Mouse (Mus musculus) thymus, adult 2 months (tissue): ENCODE results near the gene Opn3. TPM values are rescaled to one million over a fixed set of nuclear protein-coding genes. Genes with fewer than 3 reads are reported as not detected.

ENCODE experiments used
- DNase-seq: peaks from one replicate; pipeline ENCODE4 v3.0.0; 2021
- H3K27ac ChIP-seq: fragments of 200-500 bp; 2 replicates; pipeline ENCODE4 v1.5.1; 2012; ENCODE audit warnings: low read length, control low read depth; ENCODE audit not compliant: control insufficient read depth, insufficient read depth
- H3K27me3 ChIP-seq: fragments of 200-500 bp; 2 replicates; pipeline ENCODE4 v1.6.1; 2012; ENCODE audit warnings: mild to moderate bottlenecking, low read length, moderate library complexity, mixed read lengths; ENCODE audit not compliant: control insufficient read depth, insufficient read depth
- H3K36me3 ChIP-seq: fragments of 200-500 bp; 2 replicates; pipeline ENCODE4 v1.6.1; 2012; ENCODE audit warnings: mild to moderate bottlenecking, low read length, moderate library complexity; ENCODE audit not compliant: control insufficient read depth, insufficient read depth
- H3K4me1 ChIP-seq: fragments of 200-500 bp; replicated peaks from 2 replicates; pipeline ENCODE4 v1.6.1; 2012; ENCODE audit warnings: low read length; ENCODE audit not compliant: control insufficient read depth, insufficient read depth
- H3K4me3 ChIP-seq: fragments of 200-500 bp; 2 replicates; pipeline ENCODE4 v1.5.1; 2012; ENCODE audit warnings: mild to moderate bottlenecking, low read length, control low read depth, moderate library complexity; ENCODE audit not compliant: control insufficient read depth, insufficient read depth
- CTCF ChIP-seq: fragments of 200-500 bp; IDR thresholded peaks from 2 replicates; pipeline ENCODE4 v1.5.1; 2012; ENCODE audit warnings: mild to moderate bottlenecking, control low read depth, low read length, moderate library complexity, borderline replicate concordance; ENCODE audit not compliant: control insufficient read depth, poor library complexity, insufficient read depth; ENCODE audit errors: extremely low read depth
- POLR2A ChIP-seq: fragments of 200-500 bp; IDR thresholded peaks from 2 replicates; pipeline ENCODE4 v1.6.1; 2012; ENCODE audit warnings: mild to moderate bottlenecking, low read length, control low read depth, moderate library complexity; ENCODE audit not compliant: control insufficient read depth, poor library complexity, insufficient read depth; ENCODE audit errors: extremely low read depth
- whole genome bisulfite sequencing: fragments of 180-500 bp; shearing (Covaris S2); methylation state at CpG from one replicate; pipeline ENCODE4 v1.1.7; 2018; 5-methylcytosine and 5-hydroxymethylcytosine counted together
- polyA plus RNA-seq: library from polyadenylated mRNA; depleted of rRNA; stranded (reverse); fragments of >200 nt; gene quantifications from 2 replicates; pipeline ENCODE4 v1.2.3, GENCODE M21; 2012; rRNA removed

Gene Opn3
- polyA plus RNA-seq, 1 experiment: 5.3 TPM

GRCm38 (mm10) chr1:175625990-175626692 is 66.4 kb downstream of the Opn3 start:
- 13% methylated on average over 1 of the region's 1 CpGs for WGBS
- no peak overlapping the region for H3K4me3 ChIP-seq
- no peaks in the 10 kb centered on the region for H3K27me3 ChIP-seq
- TF ChIP-seq POLR2A: no peak
- TF ChIP-seq CTCF: no peak
- DNase-seq: peak; percentile 43
- H3K27ac ChIP-seq: no peak overlapping the region; the same call in 1 of the 2 replicates
- H3K4me1 ChIP-seq: peaks cover 6% of the 10 kb centered on the region; the same call in 1 of the 2 replicates
- H3K36me3 ChIP-seq: no peaks in the 10 kb centered on the region

- under 1% methylated on average over 58 of the region's 58 CpGs for WGBS
- no peaks in the 10 kb centered on the region for H3K36me3 ChIP-seq
- peak within 1 kb of the TSS; percentile 82 for H3K4me3 ChIP-seq
- peak; percentile 95 for DNase-seq
- H3K4me1 ChIP-seq: peaks cover 6% of the 10 kb centered on the region; the same call in 1 of the 2 replicates
- no peaks in the 10 kb centered on the region for H3K27me3 ChIP-seq
- peak within 1 kb of the TSS; percentile 65 for H3K27ac ChIP-seq
- peak; percentile 77 for TF ChIP-seq POLR2A
- TF ChIP-seq CTCF: 0 out of 2 replicates have a peak, but pooled peaks have one; percentile 27
Measured at GRCm38 (mm10) chr1:175625257-175625879, 67.2 kb downstream of the Opn3 start, which contains the start of gene Fh1. TSS of gene Fh1 (minus strand) at chr1:175625635.

GRCm38 (mm10) chr1:175623656-175624055 is 68.9 kb downstream of the Opn3 start:
- H3K27me3 ChIP-seq: no peaks in the 10 kb centered on the region
- no peak overlapping the region for H3K4me3 ChIP-seq
- TF ChIP-seq POLR2A (no peak), CTCF (no peak)
- peaks cover under 1% of the 10 kb centered on the region; the same call in 1 of the 2 replicates for H3K36me3 ChIP-seq
- H3K27ac ChIP-seq: no peak overlapping the region
- peaks cover 6% of the 10 kb centered on the region; the same call in 1 of the 2 replicates for H3K4me1 ChIP-seq
- no peak for DNase-seq
- 92% methylated on average over 6 of the region's 6 CpGs for WGBS

GRCm38 (mm10) chr1:175619814-175620431 is 72.7 kb downstream of the Opn3 start, which contains the start of gene Kmo:
TSS of gene Kmo (plus strand) at chr1:175620381.
- Histone ChIP-seq H3K4me3 (no peak within 1 kb of the TSS), H3K36me3 (peaks cover 31% of the 10 kb centered on the region)
- 97% methylated on average over 13 of the region's 13 CpGs for WGBS

GRCm38 (mm10) chr1:175614992-175615391 is 77.6 kb downstream of the Opn3 start:
- no peak overlapping the region for H3K4me3 ChIP-seq
- H3K4me1 ChIP-seq: no peaks in the 10 kb centered on the region
- no peak overlapping the region for H3K27ac ChIP-seq
- 98% methylated on average over 9 of the region's 9 CpGs for WGBS
- H3K27me3 ChIP-seq: no peaks in the 10 kb centered on the region
- TF ChIP-seq CTCF: no peak
- no peak for TF ChIP-seq POLR2A
- peaks cover 64% of the 10 kb centered on the region for H3K36me3 ChIP-seq
- no peak for DNase-seq

More at GRCm38 (mm10) chr1:175619814-175620431, 72.7 kb downstream of the Opn3 start, which contains the start of gene Kmo:
- TF ChIP-seq POLR2A (no peak), CTCF (no peak)
- H3K27ac ChIP-seq: no peak within 1 kb of the TSS
- DNase-seq: no peak
- H3K27me3 ChIP-seq: no peaks in the 10 kb centered on the region
- H3K4me1 ChIP-seq: peaks cover 1% of the 10 kb centered on the region; the same call in 1 of the 2 replicates

Other genes starting within 250 kb of the Opn3 start
- gene Rgs7, start 200.3 kb downstream of the Opn3 start, polyA plus RNA-seq: 0.54 and 0.92 TPM in 2 replicates
- 3.0 and 3.3 TPM in 2 replicates for gene Kmo, start 72.4 kb downstream of the Opn3 start, polyA plus RNA-seq
- 26.0 and 32.4 TPM in 2 replicates for gene Fh1, start 67.1 kb downstream of the Opn3 start, polyA plus RNA-seq
- gene Chml, start 125 bp upstream of the Opn3 start, polyA plus RNA-seq: 18.3 and 45.7 TPM in 2 replicates
- not detected in 2 replicates for gene Wdr64, start 5.8 kb upstream of the Opn3 start, polyA plus RNA-seq
- gene Exo1, start 187.8 kb upstream of the Opn3 start, polyA plus RNA-seq: 3.2 and 5.8 TPM in 2 replicates
- 0.07 TPM in 1 of 2 replicates, not detected in the other for gene Gm38100, start 227.6 kb upstream of the Opn3 start, polyA plus RNA-seq